Mouse (Mus musculus): ENCODE results near the gene Frrs1.
"Not testable (repeated sequence)": the region's sequence is repeated elsewhere in the genome, so short reads cannot be mapped to it uniquely, and the experiment has no call there.

Gene Frrs1

DNA sequence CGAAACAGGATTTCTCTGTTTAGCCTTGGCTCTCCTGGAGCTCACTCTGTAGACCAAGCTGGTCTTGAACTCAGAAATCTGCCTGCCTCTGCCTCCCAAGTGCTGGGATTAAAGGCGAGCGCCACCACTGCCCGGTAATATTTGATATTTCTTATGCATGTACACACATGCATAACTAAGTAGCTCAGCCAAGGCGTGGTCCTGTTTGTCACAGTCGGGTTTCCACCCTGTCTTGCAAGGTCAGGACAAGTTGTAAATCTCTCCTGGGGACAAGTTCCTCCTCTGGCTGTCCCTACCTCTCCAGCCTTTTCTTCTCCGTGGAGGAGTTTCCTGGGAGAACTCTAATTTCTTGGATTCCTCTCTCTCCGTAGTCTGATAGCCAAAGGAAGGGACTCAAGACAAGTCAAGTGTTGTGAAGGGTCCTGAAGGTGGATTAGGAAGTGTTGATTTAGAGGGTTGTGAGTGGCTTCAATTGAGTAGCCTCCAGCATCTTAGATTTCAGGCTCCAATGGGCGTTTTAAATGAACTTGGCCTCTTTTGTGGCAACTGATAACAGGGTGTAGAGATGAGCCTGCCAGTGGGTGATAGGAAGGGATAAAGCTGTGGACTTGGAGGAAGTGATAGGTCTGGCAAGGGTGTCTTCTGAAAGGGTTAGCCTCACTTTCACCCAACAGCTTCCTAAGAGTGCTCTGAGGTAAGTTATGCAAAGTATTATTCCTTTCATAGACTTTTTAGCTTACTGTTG lies at the start of gene Frrs1:
TSS of gene Frrs1 (plus strand) at position 524 of the 745 bp plus-strand sequence.
- no peak for DNase-seq (ENCODE audit: low spot score in 2 of 2)

DNA sequence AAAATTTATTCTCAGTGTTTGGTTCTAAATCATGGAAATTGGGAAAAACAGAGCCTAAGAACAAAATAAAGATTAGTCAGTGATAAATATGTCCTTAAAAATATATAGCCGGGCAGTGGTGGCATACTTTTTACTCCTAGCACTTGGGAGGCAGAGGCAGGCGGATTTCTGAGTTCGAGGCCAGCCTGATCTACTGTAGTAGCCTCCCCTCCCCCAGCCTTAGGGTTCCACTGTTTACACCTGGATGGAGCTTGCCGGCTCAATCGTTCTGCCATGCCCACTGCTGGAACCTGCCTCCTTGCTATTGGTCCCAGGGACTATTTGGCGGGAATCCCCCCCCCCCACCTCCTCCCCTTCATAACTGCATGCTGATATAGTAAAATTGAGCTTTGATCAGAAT lies 48.9 kb upstream of the Frrs1 start:
- not testable (repeated sequence) for DNase-seq (ENCODE audit: low spot score in 2 of 2)

DNA sequence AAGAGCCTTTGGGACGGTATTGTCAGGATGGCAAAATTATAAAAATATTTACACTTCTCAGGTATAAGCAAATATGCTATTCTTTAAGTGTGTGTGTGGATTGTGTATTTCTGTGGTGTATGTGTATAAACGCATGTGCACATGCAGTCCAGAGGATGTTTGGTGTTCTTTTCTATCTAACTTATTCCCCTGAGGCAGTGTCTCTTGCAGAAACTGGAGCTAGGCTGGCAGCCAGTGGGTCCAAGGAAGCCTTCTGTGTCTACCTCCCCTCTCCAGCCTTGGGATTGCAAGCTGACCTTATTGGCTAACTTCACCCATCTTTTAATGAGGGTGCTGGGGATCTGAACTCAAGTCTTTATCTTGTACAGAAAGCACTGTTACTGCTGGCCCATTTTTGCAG lies 46.3 kb upstream of the Frrs1 start:
- DNase-seq (ENCODE audit: low spot score in 2 of 2) = no peak

DNA sequence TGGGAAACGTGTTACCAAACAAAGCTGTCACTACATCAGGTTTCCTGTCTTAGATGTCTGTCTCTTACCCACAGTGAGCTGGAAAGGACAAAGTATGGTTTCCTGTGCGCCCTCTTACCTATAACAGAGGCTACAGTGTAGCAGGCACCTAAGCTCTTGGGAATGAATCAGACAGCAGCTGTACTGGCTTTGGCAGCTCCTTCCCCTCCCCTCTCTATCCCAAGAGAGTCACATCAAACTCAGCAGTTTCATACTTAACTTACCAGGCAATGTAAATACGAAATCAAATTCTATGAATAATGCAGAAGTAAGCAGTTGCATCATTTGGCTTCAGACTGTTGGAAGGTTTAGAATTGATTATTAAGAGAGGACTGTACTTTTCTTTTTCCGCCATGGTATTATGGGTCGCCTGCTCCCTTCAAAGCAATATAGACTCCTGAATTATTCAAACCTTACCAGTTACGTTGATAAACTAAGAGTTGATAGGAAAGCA lies 43.9 kb upstream of the Frrs1 start:
- DNase-seq (ENCODE audit: low spot score in 2 of 2) = no peak

DNA sequence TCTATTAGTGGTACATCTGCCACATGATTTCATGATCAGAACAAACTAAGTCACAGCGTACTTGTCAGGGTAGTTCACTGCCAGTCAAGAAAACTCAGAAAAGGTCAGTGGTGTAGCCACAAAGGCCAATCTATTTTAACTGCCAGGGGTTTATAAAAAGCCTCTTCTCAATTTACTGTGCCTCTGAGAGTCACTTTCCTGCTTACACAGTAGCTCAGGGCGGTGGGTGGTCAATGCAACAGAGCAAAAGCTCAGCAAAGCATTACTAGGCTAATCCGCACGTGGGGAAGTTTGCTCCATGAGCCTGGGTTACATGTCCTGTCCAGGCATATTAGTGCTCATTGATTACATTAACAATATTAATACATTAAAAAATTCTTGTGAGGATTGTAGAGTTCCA lies 43.3 kb upstream of the Frrs1 start:
- DNase-seq (ENCODE audit: low spot score in 2 of 2) = no peak

DNA sequence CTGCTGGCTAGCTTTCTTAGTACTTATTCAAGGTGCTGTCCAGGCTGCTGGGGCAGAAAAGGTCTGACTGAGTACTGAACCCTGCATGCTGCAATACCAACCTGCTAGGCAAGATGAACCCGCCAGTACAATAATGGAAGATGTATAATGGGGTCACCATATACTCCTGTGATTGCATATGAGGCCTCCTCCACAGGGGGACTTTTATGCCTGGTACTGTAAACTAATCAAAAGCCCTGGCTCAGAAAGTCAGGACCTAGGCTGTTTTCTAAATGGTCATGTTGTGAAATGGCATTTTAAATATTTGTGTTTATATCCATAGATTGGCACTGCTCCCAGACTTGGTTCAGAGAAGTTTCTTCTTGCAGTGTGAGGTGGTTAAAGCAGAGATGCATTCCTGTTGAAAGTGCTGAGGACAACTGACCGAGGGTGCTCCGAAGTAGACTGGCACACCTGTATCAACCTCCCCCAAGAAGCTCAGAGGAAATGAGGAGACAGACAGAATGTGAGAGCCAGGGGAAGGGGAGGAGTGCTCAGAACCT lies 42.5 kb upstream of the Frrs1 start:
- no peak for DNase-seq (ENCODE audit: low spot score in 2 of 2)

DNA sequence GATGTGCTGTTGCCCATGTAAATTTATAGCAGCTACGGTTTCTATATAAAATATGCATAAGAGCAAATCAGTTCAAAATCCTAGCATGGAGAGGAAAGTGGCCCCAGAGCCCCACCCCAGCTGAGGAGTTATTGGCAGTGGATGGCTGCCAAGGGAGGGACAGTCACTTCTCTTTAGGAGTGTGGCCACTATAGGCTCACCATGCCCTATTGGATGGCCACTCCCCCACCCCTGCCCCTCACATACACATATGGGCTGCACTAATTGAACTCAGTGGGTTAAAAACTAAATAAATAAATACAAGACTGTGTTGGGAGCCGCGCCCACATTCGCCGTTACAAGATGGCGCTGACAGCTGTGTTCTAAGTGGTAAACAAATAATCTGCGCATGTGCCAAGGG lies 42.0 kb upstream of the Frrs1 start:
- no peak for DNase-seq (ENCODE audit: low spot score in 2 of 2)

DNA sequence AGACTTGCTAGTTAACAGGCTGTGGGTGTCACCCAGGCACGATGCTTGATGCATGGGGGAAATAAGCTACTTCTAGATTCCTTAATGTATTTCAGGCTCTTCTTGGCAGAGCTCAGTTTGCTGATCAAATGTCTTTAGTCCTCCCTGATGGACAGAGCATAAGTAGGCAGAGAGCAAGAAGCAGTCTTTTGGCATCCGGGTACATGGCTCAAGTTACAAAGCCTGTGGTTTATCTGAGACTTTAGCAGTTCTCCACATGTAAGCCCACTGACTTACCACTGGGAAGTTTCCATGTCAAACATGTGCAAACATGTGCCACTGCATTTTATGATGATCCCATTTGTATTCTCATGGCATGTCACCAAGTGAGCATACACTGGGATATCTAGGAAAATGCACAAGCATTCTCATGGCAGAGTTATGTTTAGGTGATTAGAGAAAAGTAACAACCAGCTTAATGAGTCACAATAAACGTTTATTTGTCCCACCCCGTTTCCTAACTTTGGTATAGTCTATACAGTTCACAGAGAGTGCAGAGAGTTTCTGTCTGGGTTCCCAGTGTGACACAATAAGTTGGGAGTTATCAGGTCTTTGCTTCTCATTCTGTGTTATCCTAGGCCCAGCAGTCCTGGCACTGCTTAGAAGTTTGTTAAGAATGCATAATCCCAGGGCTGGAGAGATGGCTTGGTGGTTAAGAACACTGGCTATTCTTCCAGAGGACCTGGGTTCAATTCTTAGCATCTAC lies 32.6 kb upstream of the Frrs1 start:
- no peak for DNase-seq (ENCODE audit: low spot score in 2 of 2)

DNA sequence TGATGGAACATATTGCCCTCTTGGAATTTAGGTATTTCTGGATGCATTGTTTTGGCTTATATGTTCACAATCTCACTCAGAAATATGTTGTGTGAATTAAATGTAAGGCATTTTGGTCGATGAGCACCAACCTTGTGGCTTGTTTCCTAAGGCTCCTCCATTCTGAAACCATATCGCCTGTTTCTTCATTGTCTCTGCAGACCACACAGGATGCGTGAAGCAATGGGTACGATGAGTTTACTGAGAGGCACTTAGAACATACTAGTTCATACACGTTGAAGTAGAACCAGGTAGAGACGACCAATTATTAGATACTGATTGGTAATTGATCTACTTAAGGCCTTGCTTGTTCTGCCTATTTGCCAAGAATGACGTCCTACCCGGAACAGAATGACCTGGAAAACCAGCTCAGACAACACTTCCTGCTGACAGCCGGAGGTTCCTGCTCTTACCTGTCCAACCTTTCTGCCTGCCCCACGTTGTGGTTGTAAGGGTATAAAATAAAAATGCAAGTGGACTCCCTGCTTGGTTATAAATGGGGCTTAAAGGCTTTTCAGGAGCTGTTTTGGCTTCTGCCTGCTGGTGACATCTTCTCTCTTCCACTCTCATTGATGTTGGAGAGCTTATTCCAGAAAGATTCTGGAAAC lies 29.9 kb upstream of the Frrs1 start:
- DNase-seq (ENCODE audit: low spot score in 2 of 2) = no peak

DNA sequence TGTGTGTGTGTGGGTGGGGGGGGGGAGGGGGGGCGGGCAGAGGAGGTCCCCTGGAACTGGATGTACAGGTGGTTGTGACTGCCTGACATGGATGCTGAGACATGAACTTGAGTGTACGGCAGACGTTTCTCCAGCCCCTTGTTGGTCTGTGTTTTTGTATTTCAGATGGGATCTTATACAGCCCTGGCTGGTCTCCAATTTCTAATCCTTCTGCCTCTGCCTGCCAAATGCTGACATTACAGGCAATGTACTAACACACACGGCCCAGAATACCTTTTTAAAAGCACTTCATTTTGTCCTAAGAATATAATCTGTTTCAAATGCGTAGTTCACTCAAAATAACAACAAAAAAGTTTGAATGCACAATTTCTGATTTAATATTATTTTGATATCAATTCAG lies 27.9 kb upstream of the Frrs1 start:
- no peak for DNase-seq (ENCODE audit: low spot score in 2 of 2)

DNA sequence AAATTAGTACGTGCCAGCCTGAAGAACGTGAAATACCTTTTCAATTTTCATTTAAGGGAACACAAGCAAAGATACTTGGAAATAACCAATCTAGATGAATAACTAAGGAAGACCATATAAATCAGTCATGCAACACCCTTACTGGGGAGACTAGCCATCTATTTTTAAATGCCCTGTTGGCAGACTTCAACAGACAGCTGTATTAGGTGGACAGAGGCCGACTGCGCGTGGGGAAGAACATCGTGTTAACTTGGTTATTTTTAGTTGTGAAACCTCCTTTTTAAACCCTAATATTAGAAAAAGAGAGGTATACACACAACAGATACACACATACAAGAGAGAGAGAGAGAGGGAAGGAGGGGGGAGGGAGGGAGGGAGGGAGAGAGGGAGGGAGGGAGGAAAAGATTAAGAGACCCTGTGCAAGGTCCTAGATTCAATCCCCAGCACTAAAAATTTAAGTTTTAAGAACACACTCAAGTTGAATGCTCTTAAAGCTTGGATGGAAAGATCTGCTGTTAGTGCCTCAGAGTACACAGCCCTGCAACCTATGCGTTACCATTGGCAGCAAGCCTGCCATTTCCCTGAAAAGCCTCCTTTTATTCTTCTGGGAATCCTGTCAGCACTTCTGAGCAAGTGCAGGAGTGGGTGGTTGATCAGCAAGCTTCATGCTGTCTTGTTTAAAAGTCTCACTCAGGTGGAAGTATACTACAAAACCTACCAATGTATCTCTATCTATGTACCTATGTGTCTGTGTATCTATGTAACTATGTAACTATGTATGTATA lies 26.5 kb upstream of the Frrs1 start:
- DNase-seq (ENCODE audit: low spot score in 2 of 2) = peak in 1 of 2 experiments; percentile 43

DNA sequence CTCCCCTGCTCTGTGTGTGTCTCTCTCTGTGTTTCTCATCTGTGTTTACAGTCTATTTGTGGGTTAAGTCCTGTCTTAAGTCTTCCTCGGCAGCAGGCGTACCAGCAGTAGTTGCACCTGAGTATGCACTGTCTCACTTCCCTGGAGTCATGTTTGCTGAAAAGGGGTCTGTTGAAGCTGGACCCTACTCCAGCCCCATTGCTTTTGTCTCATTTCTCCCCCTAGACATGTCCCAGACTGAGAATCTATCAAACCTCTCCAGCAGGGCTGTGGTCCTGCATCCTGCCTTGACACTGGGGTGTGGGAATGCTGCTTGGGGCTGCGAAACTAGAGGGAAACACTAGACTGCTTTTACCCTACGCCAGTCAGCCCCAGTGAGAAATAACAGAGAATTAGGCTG lies 25.8 kb upstream of the Frrs1 start:
- no peak for DNase-seq (ENCODE audit: low spot score in 2 of 2)

DNA sequence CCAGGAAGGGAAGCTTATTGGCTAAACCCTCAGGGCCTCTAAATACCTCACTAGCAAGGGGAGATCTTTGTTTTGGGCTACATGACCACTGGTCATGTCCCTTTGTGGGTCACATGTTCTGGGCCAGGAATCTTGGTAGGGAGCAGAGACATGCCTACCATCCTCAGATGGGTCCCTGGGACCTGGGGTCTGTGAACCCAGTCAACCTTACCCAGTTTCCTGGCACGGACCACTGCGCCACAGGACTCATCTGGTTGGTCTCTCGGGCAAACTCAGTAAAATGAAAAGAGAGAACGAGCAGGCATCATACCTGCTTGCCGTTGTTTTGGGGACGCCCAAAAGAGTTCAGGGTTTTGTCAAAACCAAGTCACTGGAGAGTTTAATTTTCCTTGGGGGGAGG lies 25.0 kb upstream of the Frrs1 start:
- DNase-seq (ENCODE audit: low spot score in 2 of 2) = no peak

DNA sequence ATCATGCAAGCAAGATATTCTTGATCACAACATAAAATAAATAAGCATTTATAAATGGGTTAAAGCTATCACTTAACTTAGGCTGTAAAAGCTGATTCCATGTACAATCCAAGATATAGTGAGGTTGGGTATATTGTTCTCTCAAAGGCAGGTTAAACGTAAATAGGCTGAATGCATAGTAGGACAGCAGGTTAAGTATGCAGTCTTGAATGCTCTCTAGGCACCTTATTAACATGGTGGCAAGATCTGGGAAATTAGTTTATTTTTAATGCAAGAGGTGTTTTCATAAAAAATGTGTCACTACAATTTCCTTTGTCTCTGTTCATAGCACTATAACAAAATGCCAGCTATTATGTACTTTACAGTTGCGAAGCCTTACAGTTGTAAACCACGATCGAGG lies 23.9 kb upstream of the Frrs1 start:
- no peak for DNase-seq (ENCODE audit: low spot score in 2 of 2)

DNA sequence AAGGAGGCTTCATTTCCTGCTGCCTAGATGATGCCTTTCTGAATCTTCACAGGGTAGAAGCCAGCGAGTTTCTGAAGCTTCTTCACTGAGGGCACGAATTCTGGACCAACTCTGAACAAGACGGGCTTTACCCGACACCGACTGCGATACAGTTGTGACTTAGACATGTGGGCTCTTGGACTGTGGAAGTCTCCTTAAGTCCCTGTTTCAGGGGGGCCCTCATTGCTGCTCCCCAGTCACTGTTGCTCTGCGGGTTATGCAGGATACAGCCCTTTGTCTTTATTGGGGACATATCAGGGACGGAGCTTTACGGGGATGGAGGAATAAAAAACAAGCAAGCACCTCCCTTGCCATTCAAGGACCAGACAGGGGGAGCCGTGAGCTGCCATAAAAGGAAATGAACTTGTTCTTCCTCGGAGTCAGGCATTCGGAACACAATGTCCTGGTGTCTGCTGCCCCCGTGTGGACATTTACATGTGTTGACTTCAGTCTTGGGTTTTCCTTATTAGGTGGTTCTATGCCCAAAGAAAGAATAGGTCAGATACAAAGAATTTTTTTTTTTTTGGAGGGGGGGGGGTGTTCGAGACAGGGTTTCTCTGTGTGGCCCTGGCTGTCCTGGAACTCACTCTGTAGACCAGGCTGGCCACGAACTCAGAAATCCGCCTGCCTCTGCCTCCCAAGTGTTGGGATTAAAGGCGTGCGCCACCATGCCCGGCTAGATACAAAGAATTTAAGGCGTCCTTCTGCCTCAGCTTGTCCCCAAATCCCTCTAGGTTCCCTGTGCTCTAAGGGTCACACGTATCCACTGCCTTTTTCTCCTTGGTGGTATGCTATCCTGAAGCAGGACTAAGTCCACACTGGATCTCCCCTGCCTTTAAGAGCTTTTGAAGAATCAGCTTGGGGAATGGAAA lies 23.2 kb upstream of the Frrs1 start:
- peak; percentile 95 for DNase-seq (ENCODE audit: low spot score in 2 of 2)

DNA sequence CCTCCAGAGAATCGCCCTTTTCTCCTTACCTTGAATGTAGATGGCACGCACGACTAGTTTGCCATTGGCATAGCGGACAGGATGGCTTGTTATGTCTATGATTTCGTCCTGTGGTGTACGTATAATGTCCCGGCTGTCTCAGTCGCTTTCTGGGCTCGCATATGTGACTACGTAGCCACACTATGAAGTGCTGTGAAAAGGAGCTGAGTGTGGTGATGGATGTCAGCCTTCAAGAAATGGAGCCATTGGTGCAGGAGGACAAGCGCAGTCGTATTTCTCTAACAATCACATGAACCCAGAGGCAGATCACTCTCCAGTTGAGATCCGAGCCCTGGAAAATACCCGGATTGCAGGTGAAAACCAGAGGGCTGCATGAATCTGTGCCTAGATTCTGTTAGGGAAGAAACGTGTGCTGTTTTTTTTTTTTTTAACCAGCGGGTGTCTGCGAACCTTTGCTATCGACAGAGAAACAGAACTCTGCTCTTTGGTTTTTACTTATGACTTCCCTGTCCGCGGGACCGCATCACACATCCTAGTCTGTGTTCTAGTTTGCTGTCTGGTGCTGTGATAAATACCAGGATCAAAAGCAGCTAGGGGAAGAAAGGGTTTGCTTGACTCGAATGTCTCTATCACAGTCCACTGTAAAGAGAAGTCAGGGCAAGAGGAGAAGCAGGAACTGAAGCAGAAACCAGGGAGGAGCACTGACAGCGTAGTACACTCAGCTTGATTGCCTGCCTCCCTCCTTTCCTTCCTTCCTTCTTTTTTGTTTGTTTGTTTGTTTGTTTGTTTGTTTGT lies 22.4 kb upstream of the Frrs1 start:
- DNase-seq (ENCODE audit: low spot score in 2 of 2) = no peak

DNA sequence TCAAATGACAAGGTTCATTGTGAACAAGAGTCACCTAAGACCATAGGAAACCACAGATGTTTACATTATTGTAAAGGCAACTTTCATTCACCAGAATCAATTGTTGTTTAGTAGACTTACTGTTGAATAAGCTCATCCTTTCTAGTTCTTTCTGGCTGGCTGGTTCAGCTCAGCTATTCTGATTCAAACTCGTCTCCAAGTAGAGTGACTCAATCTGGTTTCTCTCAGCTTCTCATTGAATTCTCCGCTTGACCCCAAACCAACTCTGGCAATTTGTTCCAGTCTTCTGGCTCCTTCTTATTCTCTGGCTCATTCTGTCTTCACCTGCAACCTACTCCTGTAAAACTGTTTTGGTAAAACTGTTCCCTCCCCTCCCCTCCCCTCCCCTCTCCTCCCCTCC lies 18.0 kb upstream of the Frrs1 start:
- no peak for DNase-seq (ENCODE audit: low spot score in 2 of 2)

DNA sequence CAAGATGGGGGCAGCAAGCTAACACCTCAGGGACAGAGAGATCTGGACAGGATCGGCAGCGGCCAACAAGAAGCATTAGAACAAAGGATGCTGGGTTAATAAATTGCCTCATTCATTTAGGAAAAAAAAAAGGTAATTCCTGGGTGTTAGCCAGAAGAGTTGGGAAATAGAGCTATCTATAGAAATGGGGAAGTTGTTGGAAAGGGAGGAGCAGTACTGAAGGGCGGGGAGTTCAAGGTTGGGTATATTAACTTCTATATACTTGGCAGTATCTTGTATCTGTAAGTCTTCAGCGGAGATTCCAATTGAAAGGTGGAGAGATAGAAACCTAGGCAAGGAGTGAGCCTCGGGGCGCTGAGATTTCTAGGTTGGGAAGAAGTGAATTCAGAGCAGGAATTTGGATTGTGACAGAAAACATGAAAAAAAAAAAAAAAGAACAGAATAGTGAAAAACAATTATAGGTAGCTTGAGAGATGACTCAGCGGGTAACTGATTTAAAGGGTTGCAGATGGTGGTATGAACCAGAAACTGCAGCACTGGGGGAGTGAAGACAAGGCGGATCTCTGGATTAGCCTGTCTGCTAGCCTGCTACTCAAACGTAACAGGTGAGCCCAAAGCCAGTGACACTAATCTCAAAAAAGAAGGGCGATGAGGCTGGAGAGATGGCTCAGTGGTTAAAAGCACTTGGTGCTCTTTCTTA lies 14.2 kb upstream of the Frrs1 start:
- no peak for DNase-seq (ENCODE audit: low spot score in 2 of 2)

DNA sequence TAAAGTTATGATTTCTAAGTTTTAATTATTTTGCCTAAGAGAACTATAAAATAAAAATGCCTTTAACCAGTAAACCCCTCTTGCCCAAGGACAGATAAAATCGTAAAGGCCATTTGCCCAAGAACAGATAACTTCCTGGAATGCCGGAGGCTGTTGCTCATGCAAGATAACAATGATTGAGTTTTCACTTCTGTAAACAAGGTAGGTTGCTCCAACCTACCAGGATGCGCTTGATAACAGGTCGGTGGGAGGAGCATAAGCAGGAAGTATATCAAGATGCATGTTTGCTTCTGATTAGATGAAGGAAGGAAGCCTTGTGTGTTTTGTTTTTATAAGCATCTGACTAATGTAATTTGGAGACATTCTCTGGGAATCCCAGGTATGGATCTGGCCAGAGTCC lies 13.2 kb upstream of the Frrs1 start:
- no peak for DNase-seq (ENCODE audit: low spot score in 2 of 2)
